ENCODE assay signal across 15 mouse cellular contexts in the genomic region with DNA sequence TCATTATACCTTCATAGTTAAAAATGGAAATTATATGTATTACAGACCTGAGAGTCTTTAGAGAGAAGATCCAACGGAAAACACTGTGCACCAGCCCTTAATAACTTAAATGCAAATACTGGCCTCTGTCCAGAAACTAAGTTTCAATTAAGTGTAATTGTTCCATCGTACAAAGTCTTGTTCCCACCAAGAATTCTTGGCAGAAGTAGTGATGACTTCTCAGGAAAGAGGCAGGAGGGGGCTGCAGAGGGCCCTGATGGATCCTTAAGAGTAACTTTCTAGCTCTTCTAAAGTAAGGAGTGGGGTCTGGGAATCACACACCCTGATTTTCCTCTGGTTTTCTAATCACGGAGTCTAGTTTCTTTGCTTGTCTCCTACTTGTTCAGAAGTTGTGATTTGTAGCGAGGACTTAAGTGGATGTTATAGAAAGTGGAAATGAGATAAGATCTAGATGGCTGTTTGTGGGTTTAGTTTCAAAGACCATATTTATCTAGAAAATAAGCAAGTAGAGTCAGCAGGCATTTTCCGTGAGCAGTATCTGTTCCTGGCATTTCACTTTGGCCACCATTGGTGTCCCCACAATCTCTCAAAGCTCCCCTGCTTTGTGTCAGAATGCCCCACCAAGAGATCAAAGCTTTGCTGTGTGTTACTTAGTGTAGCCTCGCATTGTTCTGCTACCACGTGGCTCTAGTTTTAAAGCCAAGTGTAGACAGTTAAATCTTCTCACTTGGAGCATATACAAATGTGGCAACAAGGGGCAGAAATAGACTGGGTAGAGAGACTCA.
DNase-seq lines count a peak whose midpoint lies in the region; ATAC-seq and TF ChIP-seq lines count a peak whose summit lies in the region.
"Had no signal": no experiment of that assay in that cellular context is flagged by ENCODE, and none has a peak within 500 bp of the region (broad histone marks: within the 10 kb centered on the region; RNA-seq: fewer than 3 reads in every experiment).

No protein-coding gene starts in this region.

- no peak for DNase-seq in heart, postnatal 10 days
- peak; percentile 48 for DNase-seq in lung, postnatal 0 days (ENCODE audit: low spot score)
- no peak for DNase-seq in lung, postnatal 25 days (ENCODE audit: low spot score)
- DNase-seq in stomach, postnatal 0 days (ENCODE audit: low spot score), result no peak
- no peak for DNase-seq in left cerebral cortex, adult 11 months (ENCODE audit: low spot score)
- no peak for DNase-seq in left cerebral cortex, adult 18-20 months (ENCODE audit: low spot score in 2 of 2)
- DNase-seq: adrenal gland, postnatal 10 days; B cell, adult 2 months; gastrocnemius, postnatal 14 days; kidney, adult 8-10 months; liver, embryonic 13.5 days; right cerebral cortex, postnatal 4 days had no signal

- H3K27ac ChIP-seq in heart, embryonic 15.5 days, result peak overlapping the region; percentile 61
- H3K27ac ChIP-seq in lung, postnatal 0 days (ENCODE audit: low read length), result peak overlapping the region; percentile 74
- peak overlapping the region; percentile 89 for H3K27ac ChIP-seq in embryonic facial prominence, embryonic 15.5 days (replicated peaks)
- peak overlapping the region; percentile 82 for H3K27ac ChIP-seq in stomach, postnatal 0 days (replicated peaks)
- H3K27ac ChIP-seq: liver, embryonic 13.5 days had no signal

- H3K27me3 ChIP-seq in heart, embryonic 15.5 days, result no peaks in the 10 kb centered on the region
- no peaks in the 10 kb centered on the region for H3K27me3 ChIP-seq in lung, postnatal 0 days (replicated peaks; ENCODE audit: insufficient read depth, low read length)
- H3K27me3 ChIP-seq in embryonic facial prominence, embryonic 15.5 days, result no peaks in the 10 kb centered on the region
- no peaks in the 10 kb centered on the region for H3K27me3 ChIP-seq in stomach, postnatal 0 days (ENCODE audit: control insufficient read depth, insufficient read depth, low read length)
- H3K27me3 ChIP-seq: liver, embryonic 13.5 days had no signal

- no peak for TF ChIP-seq CTCF in lung, postnatal 0 days (IDR thresholded peaks at IDR 0.05)
- TF ChIP-seq CTCF in stomach, postnatal 0 days (IDR thresholded peaks at IDR 0.05; ENCODE audit: low read depth), result no peak

- ATAC-seq in heart, embryonic 15.5 days (replicated peaks; ENCODE audit: insufficient number of reproducible peaks, insufficient read depth, low FRiP score, low read depth), result no peak
- ATAC-seq in lung, postnatal 0 days, result no peak
- no peak; the same call in 1 of the 2 replicates for ATAC-seq in embryonic facial prominence, embryonic 15.5 days (ENCODE audit: insufficient number of reproducible peaks, low FRiP score, low TSS enrichment, low read depth)
- no peak for ATAC-seq in stomach, postnatal 0 days (ENCODE audit: low FRiP score, low TSS enrichment)

- H3K9me3 ChIP-seq in heart, embryonic 15.5 days (replicated peaks), result no peaks in the 10 kb centered on the region
- H3K9me3 ChIP-seq in lung, postnatal 0 days (ENCODE audit: low read length), result no peaks in the 10 kb centered on the region
- H3K9me3 ChIP-seq in embryonic facial prominence, embryonic 15.5 days (replicated peaks), result no peaks in the 10 kb centered on the region
- no peaks in the 10 kb centered on the region for H3K9me3 ChIP-seq in stomach, postnatal 0 days (ENCODE audit: control insufficient read depth, low read length)
- H3K9me3 ChIP-seq: liver, embryonic 13.5 days had no signal

- peaks cover 9% of the 10 kb centered on the region for H3K4me1 ChIP-seq in heart, embryonic 15.5 days (replicated peaks)
- peaks cover 15% of the 10 kb centered on the region; the same call in 1 of the 2 replicates for H3K4me1 ChIP-seq in lung, postnatal 0 days (ENCODE audit: insufficient read depth, low read depth, low read length)
- peaks cover 28% of the 10 kb centered on the region for H3K4me1 ChIP-seq in embryonic facial prominence, embryonic 15.5 days
- H3K4me1 ChIP-seq in stomach, postnatal 0 days (replicated peaks; ENCODE audit: control insufficient read depth, insufficient read depth), result peaks cover 3% of the 10 kb centered on the region; the same call in 1 of the 2 replicates
- H3K4me1 ChIP-seq: liver, embryonic 13.5 days had no signal

- peak; percentile 25; the same call in 1 of the 2 replicates for TF ChIP-seq EP300 in lung, postnatal 0 days (IDR thresholded peaks at IDR 0.05)
- TF ChIP-seq EP300 in stomach, postnatal 0 days (optimal IDR thresholded peaks at IDR 0.05), result no peak

- no peak overlapping the region for H3K4me3 ChIP-seq in heart, embryonic 15.5 days
- no peak overlapping the region for H3K4me3 ChIP-seq in lung, postnatal 0 days (ENCODE audit: low read depth, low read length)
- no peak overlapping the region for H3K4me3 ChIP-seq in embryonic facial prominence, embryonic 15.5 days (replicated peaks)
- no peak overlapping the region for H3K4me3 ChIP-seq in stomach, postnatal 0 days (ENCODE audit: low read depth, low read length)
- H3K4me3 ChIP-seq: liver, embryonic 13.5 days; myocyte had no signal

- H3K9ac ChIP-seq in heart, embryonic 15.5 days, result 0 out of 2 replicates have a peak overlapping the region, but pooled peaks have one; percentile 8
- no peak overlapping the region for H3K9ac ChIP-seq in lung, postnatal 0 days (replicated peaks; ENCODE audit: low read depth)
- H3K9ac ChIP-seq in embryonic facial prominence, embryonic 15.5 days, result no peak overlapping the region
- H3K9ac ChIP-seq in stomach, postnatal 0 days (ENCODE audit: low read length), result no peak overlapping the region
- H3K9ac ChIP-seq: liver, embryonic 13.5 days had no signal

- 34% methylated on average over 7 of the region's 7 CpGs for WGBS in heart, embryonic 15.5 days
- 19% methylated on average over 7 of the region's 7 CpGs for WGBS in lung, postnatal 0 days
- 28% methylated on average over 7 of the region's 7 CpGs for WGBS in embryonic facial prominence, embryonic 15.5 days
- 38% methylated on average over 7 of the region's 7 CpGs for WGBS in stomach, postnatal 0 days

- no peaks in the 10 kb centered on the region for H3K36me3 ChIP-seq in heart, embryonic 15.5 days
- no peaks in the 10 kb centered on the region for H3K36me3 ChIP-seq in lung, postnatal 0 days (ENCODE audit: insufficient read depth, low read length)
- no peaks in the 10 kb centered on the region for H3K36me3 ChIP-seq in embryonic facial prominence, embryonic 15.5 days
- H3K36me3 ChIP-seq in stomach, postnatal 0 days (ENCODE audit: control insufficient read depth, insufficient read depth, low read length), result no peaks in the 10 kb centered on the region
- H3K36me3 ChIP-seq: liver, embryonic 13.5 days had no signal

- intact Hi-C loops in heart, postnatal 10 days (cut with DNase I), result no loop called here

- no peak overlapping the region for H3K4me2 ChIP-seq in heart, embryonic 15.5 days
- no peak overlapping the region for H3K4me2 ChIP-seq in lung, postnatal 0 days (replicated peaks; ENCODE audit: low read depth, low read length)
- H3K4me2 ChIP-seq in embryonic facial prominence, embryonic 15.5 days (replicated peaks), result no peak overlapping the region
- H3K4me2 ChIP-seq in stomach, postnatal 0 days (replicated peaks; ENCODE audit: low read depth), result no peak overlapping the region
- H3K4me2 ChIP-seq: liver, embryonic 13.5 days had no signal
